Mouse (Mus musculus) E14TG2a.4 (cell line): ENCODE results near the gene Hic1.

Source experiments
- H3K27me3 ChIP-seq: 2 replicates; pipeline ENCODE4 v1.6.1; 2014; ENCODE audit warnings: low read length, control low read depth; ENCODE audit not compliant: insufficient read depth
- H3K36me3 ChIP-seq: 2 replicates; pipeline ENCODE4 v1.6.1; 2014; ENCODE audit warnings: low read length, control low read depth; ENCODE audit not compliant: insufficient read depth
- H3K4me1 ChIP-seq: replicated peaks from 2 replicates; pipeline ENCODE4 v1.6.1; 2014; ENCODE audit warnings: low read depth, low read length, control low read depth
- H3K4me3 ChIP-seq: replicated peaks from 2 replicates; pipeline ENCODE4 v1.5.1; 2014; ENCODE audit warnings: mild to moderate bottlenecking, low read length
- H3K9me3 ChIP-seq: 2 replicates; pipeline ENCODE4 v1.6.1; 2014; ENCODE audit warnings: low read length, control low read depth
- CTCF ChIP-seq: conservative IDR thresholded peaks from 2 replicates; pipeline ENCODE4 v1.5.1; 2014; ENCODE audit warnings: low read length
- NANOG ChIP-seq: IDR thresholded peaks from 2 replicates; pipeline ENCODE4 v1.6.1; 2014; ENCODE audit warnings: borderline replicate concordance, low read length, mixed read lengths
- POU5F1 ChIP-seq: IDR thresholded peaks from 2 replicates; pipeline ENCODE4 v1.6.1; 2014; ENCODE audit warnings: low read length, borderline replicate concordance

Gene Hic1

GRCm38 (mm10) chr11:75166193-75166842 lies 3.0 kb downstream of the Hic1 start:
- Histone ChIP-seq H3K4me1 (peaks cover 61% of the 10 kb centered on the region), H3K4me3 (peak overlapping the region; percentile 79), H3K27me3 (peaks cover 86% of the 10 kb centered on the region), H3K9me3 (no peaks in the 10 kb centered on the region), H3K36me3 (peaks cover 22% of the 10 kb centered on the region)
- no peak for TF ChIP-seq CTCF
- TF ChIP-seq POU5F1: no peak
- no peak for TF ChIP-seq NANOG

GRCm38 (mm10) chr11:75165441-75166192 lies 3.7 kb downstream of the Hic1 start:
- Histone ChIP-seq H3K36me3 (peaks cover 28% of the 10 kb centered on the region), H3K4me3 (peak overlapping the region; percentile 79), H3K27me3 (peaks cover 79% of the 10 kb centered on the region), H3K9me3 (no peaks in the 10 kb centered on the region), H3K4me1 (peaks cover 54% of the 10 kb centered on the region)
- TF ChIP-seq CTCF: peak; percentile 77
- no peak for TF ChIP-seq NANOG

GRCm38 (mm10) chr11:75164750-75165149 lies 4.6 kb downstream of the Hic1 start:
- Histone ChIP-seq H3K4me1 (peaks cover 48% of the 10 kb centered on the region), H3K9me3 (no peaks in the 10 kb centered on the region), H3K36me3 (peaks cover 36% of the 10 kb centered on the region), H3K4me3 (peak overlapping the region; percentile 79), H3K27me3 (peaks cover 70% of the 10 kb centered on the region)
- TF ChIP-seq NANOG (no peak), CTCF (peak; percentile 10; the same call in 1 of the 2 replicates)

- no peaks in the 10 kb centered on the region for H3K9me3 ChIP-seq
- H3K27me3 ChIP-seq: peaks cover 63% of the 10 kb centered on the region
- no peak for TF ChIP-seq NANOG
- no peak for TF ChIP-seq CTCF
- no peak for TF ChIP-seq POU5F1
- H3K4me1 ChIP-seq: peaks cover 41% of the 10 kb centered on the region
- no peak overlapping the region for H3K4me3 ChIP-seq
- peaks cover 41% of the 10 kb centered on the region for H3K36me3 ChIP-seq
Measured at GRCm38 (mm10) chr11:75164051-75164450, 5.3 kb downstream of the Hic1 start.

GRCm38 (mm10) chr11:75163379-75163778 lies 5.9 kb downstream of the Hic1 start:
- TF ChIP-seq POU5F1: no peak
- TF ChIP-seq CTCF: no peak
- no peak for TF ChIP-seq NANOG
- Histone ChIP-seq H3K36me3 (peaks cover 44% of the 10 kb centered on the region), H3K4me1 (peaks cover 41% of the 10 kb centered on the region), H3K9me3 (no peaks in the 10 kb centered on the region), H3K4me3 (no peak overlapping the region), H3K27me3 (peaks cover 56% of the 10 kb centered on the region)

GRCm38 (mm10) chr11:75162591-75163080 lies 6.7 kb downstream of the Hic1 start:
- Histone ChIP-seq H3K27me3 (peaks cover 50% of the 10 kb centered on the region), H3K4me3 (peak overlapping the region; percentile 60), H3K36me3 (peaks cover 49% of the 10 kb centered on the region), H3K4me1 (peaks cover 39% of the 10 kb centered on the region), H3K9me3 (no peaks in the 10 kb centered on the region)
- TF ChIP-seq NANOG: no peak
- no peak for TF ChIP-seq POU5F1
- TF ChIP-seq CTCF: no peak

GRCm38 (mm10) chr11:75161417-75162008 lies 7.8 kb downstream of the Hic1 start:
- Histone ChIP-seq H3K27me3 (peaks cover 38% of the 10 kb centered on the region), H3K36me3 (peaks cover 59% of the 10 kb centered on the region), H3K4me1 (peaks cover 37% of the 10 kb centered on the region), H3K9me3 (no peaks in the 10 kb centered on the region), H3K4me3 (no peak overlapping the region)
- TF ChIP-seq NANOG: no peak
- TF ChIP-seq POU5F1: no peak
- no peak for TF ChIP-seq CTCF

- TF ChIP-seq CTCF (no peak), NANOG (no peak), POU5F1 (no peak)
- H3K4me3 ChIP-seq: no peak overlapping the region
- peaks cover 33% of the 10 kb centered on the region for H3K27me3 ChIP-seq
- peaks cover 34% of the 10 kb centered on the region for H3K4me1 ChIP-seq
- H3K36me3 ChIP-seq: peaks cover 65% of the 10 kb centered on the region
- H3K9me3 ChIP-seq: no peaks in the 10 kb centered on the region
Measured at GRCm38 (mm10) chr11:75160954-75161353, 8.4 kb downstream of the Hic1 start.
